Mouse (Mus musculus) forebrain, embryonic 14.5 days (tissue): ENCODE data around the gene Mustn1. TPM values are rescaled to one million over a fixed set of nuclear protein-coding genes. Genes with fewer than 3 reads are reported as not detected.

ENCODE experiments used
- ATAC-seq: fragments of 200-750 bp; cut with Nextera tagmentation; 2 replicates; pipeline ENCODE4 v1.8.0; 2017; ENCODE audit warnings: mild to moderate bottlenecking, moderate library complexity
- DNase-seq: peaks from one replicate; pipeline ENCODE4 v3.0.0-alpha.2; 2015; ENCODE audit warnings: low spot score
- H3K27ac ChIP-seq: fragments of 300-500 bp; sonication (generic); 2 replicates; pipeline ENCODE4 v1.5.1; 2014; ENCODE audit warnings: low read depth, mild to moderate bottlenecking, control low read depth, low read length, moderate library complexity
- H3K27me3 ChIP-seq: fragments of 300-500 bp; sonication (generic); replicated peaks from 2 replicates; pipeline ENCODE4 v1.6.1; 2014; ENCODE audit warnings: low read length, control low read depth, mixed read lengths; ENCODE audit not compliant: control insufficient read depth, insufficient read depth
- H3K36me3 ChIP-seq: fragments of 300-500 bp; sonication (generic); 2 replicates; pipeline ENCODE4 v1.6.1; 2014; ENCODE audit warnings: low read length, control low read depth; ENCODE audit not compliant: control insufficient read depth, insufficient read depth
- H3K4me1 ChIP-seq: fragments of 300-500 bp; sonication (generic); 2 replicates; pipeline ENCODE4 v1.6.1; 2014; ENCODE audit warnings: antibody characterized with exemption, low read length, control low read depth; ENCODE audit not compliant: control insufficient read depth, insufficient read depth
- H3K4me2 ChIP-seq: fragments of 300-500 bp; sonication (generic); 2 replicates; pipeline ENCODE4 v1.6.1; 2014; ENCODE audit warnings: mild to moderate bottlenecking, control low read depth, low read length
- H3K4me3 ChIP-seq: fragments of 300-500 bp; sonication (generic); 2 replicates; pipeline ENCODE4 v1.5.1; 2014; ENCODE audit warnings: low read depth, low read length, control low read depth
- H3K9ac ChIP-seq: fragments of 300-500 bp; sonication (generic); 2 replicates; pipeline ENCODE4 v1.6.1; 2014; ENCODE audit warnings: mild to moderate bottlenecking, low read length, control low read depth, moderate library complexity
- H3K9me3 ChIP-seq: fragments of 300-500 bp; sonication (generic); replicated peaks from 2 replicates; pipeline ENCODE4 v1.6.1; 2016; ENCODE audit warnings: low read length, control low read depth, mixed read lengths; ENCODE audit not compliant: control insufficient read depth
- WGBS: fragments of 180-500 bp; shearing (Covaris S2); extraction: QIAGEN DNeasy Blood & Tissue Kit; methylation state at CpG from one replicate; pipeline ENCODE4 v1.1.7; 2014; 5-methylcytosine and 5-hydroxymethylcytosine counted together
- polyA plus RNA-seq: library from polyadenylated mRNA; unstranded; fragments of >200 nt; fragmentation: Nextera tagmentation; extraction: Ambion mirVana; gene quantifications from 2 replicates; pipeline ENCODE4 v1.2.1, GENCODE M21; 2014

The Mustn1 gene
- polyA plus RNA-seq, 1 experiment from 2014 or later: 0.74 TPM

- 94% methylated on average over 8 of the region's 8 CpGs for WGBS
- H3K9me3 ChIP-seq: no peaks in the 10 kb centered on the region
- H3K4me2 ChIP-seq: no peak overlapping the region
- H3K4me1 ChIP-seq: no peaks in the 10 kb centered on the region
- DNase-seq (no peak), ATAC-seq (no peak)
- H3K27me3 ChIP-seq: no peaks in the 10 kb centered on the region
- H3K36me3 ChIP-seq: no peaks in the 10 kb centered on the region
- no peak overlapping the region for H3K4me3 ChIP-seq
- no peak overlapping the region for H3K9ac ChIP-seq
- no peak overlapping the region for H3K27ac ChIP-seq
Observed at GRCm38 (mm10) chr14:30911141-30911540, 32.1 kb downstream of the Mustn1 start.

- H3K4me1 ChIP-seq: no peaks in the 10 kb centered on the region
- no peaks in the 10 kb centered on the region for H3K9me3 ChIP-seq
- H3K4me3 ChIP-seq: no peak overlapping the region
- H3K27ac ChIP-seq: no peak overlapping the region
- DNase-seq: no peak
- no peaks in the 10 kb centered on the region for H3K36me3 ChIP-seq
- H3K27me3 ChIP-seq: no peaks in the 10 kb centered on the region
- no peak overlapping the region for H3K9ac ChIP-seq
- ATAC-seq: no peak
- WGBS: 80% methylated on average over 8 of the region's 8 CpGs
- H3K4me2 ChIP-seq: no peak overlapping the region
Observed at GRCm38 (mm10) chr14:30912641-30913040, 33.6 kb downstream of the Mustn1 start.

GRCm38 (mm10) chr14:30913404-30913803, 34.4 kb downstream of the Mustn1 start:
- H3K27me3 ChIP-seq: no peaks in the 10 kb centered on the region
- H3K4me1 ChIP-seq: no peaks in the 10 kb centered on the region
- no peak overlapping the region for H3K4me3 ChIP-seq
- peak; percentile 21 for DNase-seq
- no peaks in the 10 kb centered on the region for H3K36me3 ChIP-seq
- H3K9ac ChIP-seq: no peak overlapping the region
- no peak for ATAC-seq
- 75% methylated on average over 5 of the region's 5 CpGs for WGBS
- no peaks in the 10 kb centered on the region for H3K9me3 ChIP-seq
- no peak overlapping the region for H3K4me2 ChIP-seq
- H3K27ac ChIP-seq: no peak overlapping the region

GRCm38 (mm10) chr14:30916516-30916915, 37.5 kb downstream of the Mustn1 start:
- Histone ChIP-seq H3K27ac (no peak overlapping the region), H3K4me3 (no peak overlapping the region), H3K9ac (no peak overlapping the region), H3K36me3 (no peaks in the 10 kb centered on the region), H3K9me3 (no peaks in the 10 kb centered on the region), H3K4me1 (no peaks in the 10 kb centered on the region), H3K27me3 (no peaks in the 10 kb centered on the region), H3K4me2 (no peak overlapping the region)
- WGBS: 75% methylated on average over 1 of the region's 1 CpGs
- ATAC-seq (no peak), DNase-seq (no peak)

GRCm38 (mm10) chr14:30922053-30922670, 43.2 kb downstream of the Mustn1 start:
- no peak overlapping the region for H3K4me3 ChIP-seq
- DNase-seq (peak; percentile 66), ATAC-seq (peak; percentile 70; the same call in 1 of the 2 replicates)
- H3K9ac ChIP-seq: no peak overlapping the region
- H3K4me2 ChIP-seq: no peak overlapping the region
- H3K9me3 ChIP-seq: no peaks in the 10 kb centered on the region
- H3K27ac ChIP-seq: no peak overlapping the region
- 54% methylated on average over 8 of the region's 8 CpGs for WGBS
- no peaks in the 10 kb centered on the region for H3K4me1 ChIP-seq
- H3K36me3 ChIP-seq: no peaks in the 10 kb centered on the region
- H3K27me3 ChIP-seq: no peaks in the 10 kb centered on the region

GRCm38 (mm10) chr14:30923375-30924105, 44.5 kb downstream of the Mustn1 start, which contains the start of gene Itih3:
Gene Itih3, minus strand, starts transcription at chr14:30923760.
- Histone ChIP-seq H3K9me3 (no peaks in the 10 kb centered on the region), H3K4me3 (no peak within 1 kb of the TSS), H3K27me3 (no peaks in the 10 kb centered on the region), H3K4me2 (no peak within 1 kb of the TSS), H3K9ac (no peak within 1 kb of the TSS), H3K36me3 (no peaks in the 10 kb centered on the region), H3K27ac (no peak within 1 kb of the TSS), H3K4me1 (no peaks in the 10 kb centered on the region)
- 73% methylated on average over 6 of the region's 6 CpGs for WGBS
- DNase-seq (no peak), ATAC-seq (no peak)

GRCm38 (mm10) chr14:30925492-30925891, 46.5 kb downstream of the Mustn1 start:
- H3K27ac ChIP-seq: no peak overlapping the region
- no peak for ATAC-seq
- no peak overlapping the region for H3K9ac ChIP-seq
- no peak overlapping the region for H3K4me2 ChIP-seq
- H3K4me1 ChIP-seq: no peaks in the 10 kb centered on the region
- H3K36me3 ChIP-seq: no peaks in the 10 kb centered on the region
- H3K4me3 ChIP-seq: no peak overlapping the region
- 89% methylated on average over 3 of the region's 3 CpGs for WGBS
- no peaks in the 10 kb centered on the region for H3K27me3 ChIP-seq
- no peaks in the 10 kb centered on the region for H3K9me3 ChIP-seq
- no peak for DNase-seq

- no peak for ATAC-seq
Observed at GRCm38 (mm10) chr14:30930386-30930785, 51.4 kb downstream of the Mustn1 start.

More at GRCm38 (mm10) chr14:30930386-30930785, 51.4 kb downstream of the Mustn1 start:
- H3K4me2 ChIP-seq: no peak overlapping the region
- H3K4me3 ChIP-seq: no peak overlapping the region
- 93% methylated on average over 4 of the region's 4 CpGs for WGBS
- H3K27ac ChIP-seq: no peak overlapping the region
- no peaks in the 10 kb centered on the region for H3K9me3 ChIP-seq
- no peak overlapping the region for H3K9ac ChIP-seq
- DNase-seq: no peak
- H3K36me3 ChIP-seq: no peaks in the 10 kb centered on the region
- H3K4me1 ChIP-seq: no peaks in the 10 kb centered on the region
- no peaks in the 10 kb centered on the region for H3K27me3 ChIP-seq
